ENCODE assay signal across 8 mouse cellular contexts in genomic region chr7:90456149-90456844, GRCm38 (mm10). TPM values are rescaled to one million over a fixed set of nuclear protein-coding genes. Genes with fewer than 3 reads are reported as not detected.
A peak's percentile ranks its signal among the peaks of the same experiment; 100 is the strongest.
DNase-seq lines count a peak whose midpoint lies in the region; ATAC-seq and TF ChIP-seq lines count a peak whose summit lies in the region.

No protein-coding gene starts in this region.

- H3K9ac ChIP-seq in heart, embryonic 12.5 days, result peak overlapping the region; percentile 28
- peak overlapping the region; percentile 47; the same call in 1 of the 2 replicates for H3K9ac ChIP-seq in ES-E14 (ENCODE audit: insufficient read depth, low read depth, low read length, poor library complexity, severe bottlenecking)
- H3K9ac ChIP-seq in midbrain, embryonic 12.5 days (replicated peaks), result peak overlapping the region; percentile 71

- peaks cover 23% of the 10 kb centered on the region for H3K36me3 ChIP-seq in heart, embryonic 12.5 days
- peaks cover 2% of the 10 kb centered on the region; the same call in 1 of the 2 replicates for H3K36me3 ChIP-seq in ES-E14 (ENCODE audit: control insufficient read depth, insufficient read depth, low read length, poor library complexity, severe bottlenecking)
- peaks cover 34% of the 10 kb centered on the region for H3K36me3 ChIP-seq in hindbrain, embryonic 10.5 days
- H3K36me3 ChIP-seq in midbrain, embryonic 12.5 days, result peaks cover 26% of the 10 kb centered on the region

- 29% methylated on average over 7 of the region's 7 CpGs for WGBS in heart, embryonic 12.5 days
- 41% methylated on average over 7 of the region's 7 CpGs for WGBS in hindbrain, embryonic 10.5 days
- WGBS in midbrain, embryonic 12.5 days, result 43% methylated on average over 7 of the region's 7 CpGs

- no peak for DNase-seq in heart, adult 8-10 months (ENCODE audit: low spot score)
- DNase-seq in ES-E14 (ENCODE audit: low read depth, low spot score), result no peak
- DNase-seq in hindbrain, embryonic 10.5 days (ENCODE audit: low spot score), result no peak
- no peak for DNase-seq in urinary bladder, adult 2 months (ENCODE audit: low spot score)
- no peak for DNase-seq in gastrocnemius, adult 18-20 months (ENCODE audit: low spot score)

- in situ Hi-C loops in ES-E14 (cut with MboI; ENCODE audit: low sequenced_read_pairs in 2 of 2, unreplicated experiment in 2 of 2), result no loop called here

- H3K4me3 ChIP-seq in heart, embryonic 12.5 days, result peak overlapping the region; percentile 83
- H3K4me3 ChIP-seq in ES-E14 (ENCODE audit: insufficient read depth in 1 of 2, low read depth in 1 of 2, low read length in 2 of 2, poor library complexity in 1 of 2, severe bottlenecking in 1 of 2), result peak overlapping the region; percentile 78 to 80
- peak overlapping the region; percentile 77 for H3K4me3 ChIP-seq in hindbrain, embryonic 10.5 days
- peak overlapping the region; percentile 75 for H3K4me3 ChIP-seq in midbrain, embryonic 12.5 days

- no peaks in the 10 kb centered on the region for H3K9me3 ChIP-seq in heart, embryonic 12.5 days (replicated peaks)
- no peaks in the 10 kb centered on the region for H3K9me3 ChIP-seq in ES-E14 (ENCODE audit: control insufficient read depth, insufficient read depth, low read depth, low read length)
- H3K9me3 ChIP-seq in hindbrain, embryonic 10.5 days, result no peaks in the 10 kb centered on the region
- H3K9me3 ChIP-seq in midbrain, embryonic 12.5 days, result no peaks in the 10 kb centered on the region

- 0 out of 2 replicates have a peak, but pooled peaks cover 5% of the 10 kb centered on the region for H3K27me3 ChIP-seq in heart, embryonic 12.5 days (replicated peaks)
- no peaks in the 10 kb centered on the region for H3K27me3 ChIP-seq in hindbrain, embryonic 10.5 days (ENCODE audit: insufficient read depth, poor library complexity, severe bottlenecking)
- peaks cover 4% of the 10 kb centered on the region; the same call in 1 of the 2 replicates for H3K27me3 ChIP-seq in midbrain, embryonic 12.5 days

- no peak overlapping the region for H3K27ac ChIP-seq in heart, embryonic 12.5 days (ENCODE audit: poor library complexity, severe bottlenecking)
- H3K27ac ChIP-seq in ES-E14 (ENCODE audit: insufficient read depth, low read depth, low read length, poor library complexity, severe bottlenecking), result no peak overlapping the region
- H3K27ac ChIP-seq in hindbrain, embryonic 10.5 days, result peak overlapping the region; percentile 92
- H3K27ac ChIP-seq in midbrain, embryonic 12.5 days (replicated peaks), result 0 out of 2 replicates have a peak overlapping the region, but pooled peaks have one; percentile 86

- H3K4me2 ChIP-seq in heart, embryonic 12.5 days, result peak overlapping the region; percentile 69
- peak overlapping the region; percentile 60 for H3K4me2 ChIP-seq in midbrain, embryonic 12.5 days (replicated peaks)

- peaks cover 12% of the 10 kb centered on the region for H3K4me1 ChIP-seq in heart, embryonic 12.5 days (replicated peaks)
- H3K4me1 ChIP-seq in ES-E14 (ENCODE audit: control insufficient read depth in 2 of 2, insufficient read depth in 2 of 2, low read length in 2 of 2, poor library complexity in 1 of 2), result peaks cover 0 to 1% of the 10 kb centered on the region in 2 experiments; a peak in 1 of 4 replicates
- peaks cover 23% of the 10 kb centered on the region for H3K4me1 ChIP-seq in hindbrain, embryonic 10.5 days (replicated peaks)
- H3K4me1 ChIP-seq in midbrain, embryonic 12.5 days, result peaks cover 8% of the 10 kb centered on the region

- ATAC-seq in heart, embryonic 12.5 days (ENCODE audit: insufficient number of reproducible peaks, low FRiP score), result no peak
- ATAC-seq in midbrain, embryonic 12.5 days (ENCODE audit: low FRiP score, low read depth), result no peak
- no peak for ATAC-seq in frontal cortex, adult (ENCODE audit: low TSS enrichment)

TF ChIP-seq in ES-E14, 5 proteins besides CTCF, POLR2A, EP300 and RAD21:
- no peak for TF ChIP-seq CHD2 (IDR thresholded peaks at IDR 0.05; ENCODE audit: low read depth, low read length)
- TF ChIP-seq ZNF384 (IDR thresholded peaks at IDR 0.05; ENCODE audit: low read depth, low read length), result no peak
- TF ChIP-seq ZC3H11A (IDR thresholded peaks at IDR 0.05; ENCODE audit: borderline replicate concordance, low read depth, low read length), result no peak
- no peak for TF ChIP-seq HCFC1 (IDR thresholded peaks at IDR 0.05; ENCODE audit: borderline replicate concordance, insufficient read depth, low read length)
- 0 out of 2 replicates have a peak, but pooled peaks have one; percentile 14 for TF ChIP-seq MAFK (IDR thresholded peaks at IDR 0.05; ENCODE audit: insufficient read depth, low read depth, low read length)

RNA-seq across cellular contexts. Expression of gene Tmem126a, which starts 0.7 kb away (rescaled TPM):
- polyA plus RNA-seq in heart, embryonic 12.5 days (2016; fragmentation: Nextera tagmentation; extraction: Ambion mirVana), result 110 and 111 TPM in 2 replicates
- total RNA-seq in heart, adult 8-10 months (2022), result 100 to 1,000 TPM; 121 to 143 (median 131) TPM
- 63.3 and 73.8 TPM in 2 replicates for total RNA-seq in ES-E14 (2012; rRNA removed)
- 127 and 132 TPM in 2 replicates for polyA plus RNA-seq in hindbrain, embryonic 10.5 days (2016; fragmentation: Nextera tagmentation; extraction: Ambion mirVana)
- polyA plus RNA-seq in midbrain, embryonic 12.5 days (2016; fragmentation: Nextera tagmentation; extraction: Ambion mirVana), result 117 and 119 TPM in 2 replicates
- 44.5 and 51.2 TPM in 2 replicates for polyA plus RNA-seq in urinary bladder, adult 2 months (2012; rRNA removed)
- 100 to 1,000 TPM; 104 to 105 TPM for total RNA-seq in gastrocnemius, adult 18-20 months (2021)

RNA-seq across cellular contexts. Expression of gene Crebzf, which starts 13.8 kb away (rescaled TPM):
- polyA plus RNA-seq in heart, embryonic 12.5 days (2016; fragmentation: Nextera tagmentation; extraction: Ambion mirVana), result 38.7 and 39.5 TPM in 2 replicates
- total RNA-seq in heart, adult 8-10 months (2022), result 10 to 100 TPM; 18.0 to 21.5 (median 20.0) TPM
- 56.6 and 101 TPM in 2 replicates for total RNA-seq in ES-E14 (2012; rRNA removed)
- polyA plus RNA-seq in hindbrain, embryonic 10.5 days (2016; fragmentation: Nextera tagmentation; extraction: Ambion mirVana), result 23.6 and 28.7 TPM in 2 replicates
- 58.1 and 70.6 TPM in 2 replicates for polyA plus RNA-seq in midbrain, embryonic 12.5 days (2016; fragmentation: Nextera tagmentation; extraction: Ambion mirVana)
- 71.4 and 104 TPM in 2 replicates for polyA plus RNA-seq in urinary bladder, adult 2 months (2012; rRNA removed)
- 10 to 100 TPM; 12.5 to 13.6 TPM for total RNA-seq in gastrocnemius, adult 18-20 months (2021)

RNA-seq across cellular contexts. Expression of gene Tmem126b, which starts 19.5 kb away (rescaled TPM):
- 28.8 and 29.2 TPM in 2 replicates for polyA plus RNA-seq in heart, embryonic 12.5 days (2016; fragmentation: Nextera tagmentation; extraction: Ambion mirVana)
- 10 to 100 TPM; 27.2 to 27.8 (median 27.7) TPM for total RNA-seq in heart, adult 8-10 months (2022)
- 12.8 and 15.3 TPM in 2 replicates for total RNA-seq in ES-E14 (2012; rRNA removed)
- polyA plus RNA-seq in hindbrain, embryonic 10.5 days (2016; fragmentation: Nextera tagmentation; extraction: Ambion mirVana), result 38.3 and 39.0 TPM in 2 replicates
- 40.7 and 44.6 TPM in 2 replicates for polyA plus RNA-seq in midbrain, embryonic 12.5 days (2016; fragmentation: Nextera tagmentation; extraction: Ambion mirVana)
- 19.1 and 21.1 TPM in 2 replicates for polyA plus RNA-seq in urinary bladder, adult 2 months (2012; rRNA removed)
- 10 to 100 TPM; 19.6 to 19.8 TPM for total RNA-seq in gastrocnemius, adult 18-20 months (2021)

RNA-seq across cellular contexts. Expression of gene Dlg2, which starts 20.2 kb away (rescaled TPM):
- polyA plus RNA-seq in heart, embryonic 12.5 days (2016; fragmentation: Nextera tagmentation; extraction: Ambion mirVana), result 12.5 and 14.2 TPM in 2 replicates
- 1 to 10 TPM; 2.0 to 2.8 (median 2.3) TPM for total RNA-seq in heart, adult 8-10 months (2022)
- total RNA-seq in ES-E14 (2012; rRNA removed), result 0.13 and 0.21 TPM in 2 replicates
- 1.00 and 2.2 TPM in 2 replicates for polyA plus RNA-seq in hindbrain, embryonic 10.5 days (2016; fragmentation: Nextera tagmentation; extraction: Ambion mirVana)
- polyA plus RNA-seq in midbrain, embryonic 12.5 days (2016; fragmentation: Nextera tagmentation; extraction: Ambion mirVana), result 4.2 and 5.4 TPM in 2 replicates
- 2.1 and 2.9 TPM in 2 replicates for polyA plus RNA-seq in urinary bladder, adult 2 months (2012; rRNA removed)
- 1 to 10 TPM in 1 of 2 experiments, under 1 TPM in 1; 0.50 to 1.5 TPM for total RNA-seq in gastrocnemius, adult 18-20 months (2021)

RNA-seq across cellular contexts. Expression of gene Ccdc89, which starts 29.9 kb away (rescaled TPM):
- polyA plus RNA-seq in heart, embryonic 12.5 days (2016; fragmentation: Nextera tagmentation; extraction: Ambion mirVana), result 0.95 and 1.9 TPM in 2 replicates
- total RNA-seq in heart, adult 8-10 months (2022), result under 1 TPM; 0.11 to 0.35 (median 0.23) TPM
- 1.0 and 1.7 TPM in 2 replicates for total RNA-seq in ES-E14 (2012; rRNA removed)
- 2.3 and 2.6 TPM in 2 replicates for polyA plus RNA-seq in hindbrain, embryonic 10.5 days (2016; fragmentation: Nextera tagmentation; extraction: Ambion mirVana)
- polyA plus RNA-seq in midbrain, embryonic 12.5 days (2016; fragmentation: Nextera tagmentation; extraction: Ambion mirVana), result 3.0 and 3.2 TPM in 2 replicates
- 0.73 and 0.90 TPM in 2 replicates for polyA plus RNA-seq in urinary bladder, adult 2 months (2012; rRNA removed)
- under 1 TPM; 0.09 to 0.11 TPM for total RNA-seq in gastrocnemius, adult 18-20 months (2021)

Comparison
In these comparisons a context has a peak if more than half of its experiments do, and no peak if none do; other contexts are left out.
1. H3K27ac ChIP-seq: peak in hindbrain, embryonic 10.5 days (single experiment) and midbrain, embryonic 12.5 days (single experiment); none in heart, embryonic 12.5 days (single experiment) and ES-E14 (single experiment).
2. Peak in every context shown above with its lines, with median percentiles within 50 percentile points of each other: H3K4me3 ChIP-seq and H3K9ac ChIP-seq.